Mouse (Mus musculus) lung, embryonic 16.5 days (tissue): ENCODE measurements around the gene Fam169b. TPM values are rescaled to one million over a fixed set of nuclear protein-coding genes. Genes with fewer than 3 reads are reported as not detected.
"Not testable (repeated sequence)": the region's sequence is repeated elsewhere in the genome, so short reads cannot be mapped to it uniquely, and the experiment has no call there.

ENCODE experiments used
- ATAC-seq: fragments of 200-750 bp; cut with Nextera tagmentation; 2 replicates; pipeline ENCODE4 v1.8.0; 2017; ENCODE audit warnings: low read depth, mild to moderate bottlenecking, moderate library complexity
- H3K27ac ChIP-seq: fragments of 300-500 bp; sonication (generic); 2 replicates; pipeline ENCODE4 v1.5.1; 2014; ENCODE audit warnings: mild to moderate bottlenecking, control low read depth, low read length
- H3K27me3 ChIP-seq: fragments of 300-500 bp; sonication (generic); 2 replicates; pipeline ENCODE4 v1.6.1; 2014; ENCODE audit warnings: low read depth, low read length, mixed read lengths; ENCODE audit not compliant: control insufficient read depth, insufficient read depth
- H3K36me3 ChIP-seq: fragments of 300-500 bp; sonication (generic); 2 replicates; pipeline ENCODE4 v1.6.1; 2014; ENCODE audit warnings: low read length; ENCODE audit not compliant: control insufficient read depth, insufficient read depth
- H3K4me1 ChIP-seq: fragments of 300-500 bp; sonication (generic); replicated peaks from 2 replicates; pipeline ENCODE4 v1.6.1; 2014; ENCODE audit warnings: low read length, mixed read lengths; ENCODE audit not compliant: control insufficient read depth, insufficient read depth
- H3K4me2 ChIP-seq: fragments of 300-500 bp; sonication (generic); 2 replicates; pipeline ENCODE4 v1.6.1; 2014; ENCODE audit warnings: low read depth, low read length, control low read depth
- H3K4me3 ChIP-seq: fragments of 300-500 bp; sonication (generic); 2 replicates; pipeline ENCODE4 v1.5.1; 2014; ENCODE audit warnings: mild to moderate bottlenecking, low read length, control low read depth
- H3K9ac ChIP-seq: fragments of 300-500 bp; sonication (generic); 2 replicates; pipeline ENCODE4 v1.6.1; 2014; ENCODE audit warnings: low read length, control low read depth
- H3K9me3 ChIP-seq: fragments of 300-500 bp; sonication (generic); 2 replicates; pipeline ENCODE4 v1.6.1; 2016; ENCODE audit warnings: low read length; ENCODE audit not compliant: control insufficient read depth
- WGBS: fragments of 180-500 bp; shearing (Covaris S2); extraction: QIAGEN DNeasy Blood & Tissue Kit; methylation state at CpG from one replicate; pipeline ENCODE4 v1.1.7; 2014; 5-methylcytosine and 5-hydroxymethylcytosine counted together
- polyA plus RNA-seq: library from polyadenylated mRNA; unstranded; fragments of >200 nt; fragmentation: Nextera tagmentation; extraction: Ambion mirVana; gene quantifications from 2 replicates; pipeline ENCODE4 v1.2.1, GENCODE M21; 2015

The Fam169b gene
- polyA plus RNA-seq, 1 experiment from 2014 or later, result 1.8 TPM

- no peaks in the 10 kb centered on the region for H3K36me3 ChIP-seq
- H3K9me3 ChIP-seq, result no peaks in the 10 kb centered on the region
- peaks cover 7% of the 10 kb centered on the region; the same call in 1 of the 2 replicates for H3K4me1 ChIP-seq
- no peak overlapping the region for H3K9ac ChIP-seq
- no peak overlapping the region for H3K27ac ChIP-seq
- H3K4me3 ChIP-seq, result no peak overlapping the region
- no peak for ATAC-seq
- 49% methylated on average over 2 of the region's 2 CpGs for WGBS
- no peaks in the 10 kb centered on the region for H3K27me3 ChIP-seq
- H3K4me2 ChIP-seq, result no peak overlapping the region
These were observed 13.9 kb downstream of the Fam169b start for GRCm38 (mm10) chr7:68287582-68287981.

- H3K4me2 ChIP-seq, H3K4me1 ChIP-seq, H3K36me3 ChIP-seq, H3K4me3 ChIP-seq, ATAC-seq, H3K27me3 ChIP-seq, H3K9me3 ChIP-seq, H3K27ac ChIP-seq, H3K9ac ChIP-seq: not testable (repeated sequence)
- WGBS, result 83% methylated on average over 4 of the region's 4 CpGs
These were observed 14.4 kb downstream of the Fam169b start for GRCm38 (mm10) chr7:68288000-68288399.

- Histone ChIP-seq H3K4me1 (peaks cover 11% of the 10 kb centered on the region), H3K4me2 (no peak overlapping the region), H3K27me3 (no peaks in the 10 kb centered on the region), H3K27ac (no peak overlapping the region), H3K4me3 (no peak overlapping the region), H3K9me3 (no peaks in the 10 kb centered on the region), H3K36me3 (no peaks in the 10 kb centered on the region), H3K9ac (no peak overlapping the region)
- no peak for ATAC-seq
- 93% methylated on average over 8 of the region's 8 CpGs for WGBS
These were observed 15.4 kb downstream of the Fam169b start for GRCm38 (mm10) chr7:68289081-68289480.

GRCm38 (mm10) chr7:68291603-68292002, 18.0 kb downstream of the Fam169b start:
- no peak for ATAC-seq
- Histone ChIP-seq H3K4me2 (no peak overlapping the region), H3K36me3 (no peaks in the 10 kb centered on the region), H3K9ac (no peak overlapping the region), H3K27ac (no peak overlapping the region), H3K4me3 (no peak overlapping the region), H3K27me3 (no peaks in the 10 kb centered on the region), H3K9me3 (no peaks in the 10 kb centered on the region), H3K4me1 (peaks cover 9% of the 10 kb centered on the region)
- 56% methylated on average over 1 of the region's 1 CpGs for WGBS

GRCm38 (mm10) chr7:68293997-68294789, 20.6 kb downstream of the Fam169b start:
- peak; percentile 54; the same call in 1 of the 2 replicates for ATAC-seq
- Histone ChIP-seq H3K27ac (peak overlapping the region; percentile 63), H3K9me3 (no peaks in the 10 kb centered on the region), H3K4me3 (no peak overlapping the region), H3K4me1 (peaks cover 9% of the 10 kb centered on the region), H3K27me3 (no peaks in the 10 kb centered on the region), H3K36me3 (no peaks in the 10 kb centered on the region), H3K9ac (peak overlapping the region; percentile 24; the same call in 1 of the 2 replicates), H3K4me2 (peak overlapping the region; percentile 25)
- 34% methylated on average over 16 of the region's 16 CpGs for WGBS

- Histone ChIP-seq H3K4me3 (no peak overlapping the region), H3K36me3 (no peaks in the 10 kb centered on the region), H3K4me1 (peaks cover 9% of the 10 kb centered on the region), H3K9ac (no peak overlapping the region), H3K9me3 (no peaks in the 10 kb centered on the region), H3K4me2 (no peak overlapping the region), H3K27ac (no peak overlapping the region), H3K27me3 (no peaks in the 10 kb centered on the region)
- ATAC-seq, result no peak
- 82% methylated on average over 5 of the region's 5 CpGs for WGBS
These were observed 22.8 kb downstream of the Fam169b start for GRCm38 (mm10) chr7:68296487-68296886.

- Histone ChIP-seq H3K36me3 (no peaks in the 10 kb centered on the region), H3K4me1 (peaks cover 12% of the 10 kb centered on the region)
- WGBS, result 79% methylated on average over 13 of the region's 13 CpGs
These were observed 24.9 kb downstream of the Fam169b start for GRCm38 (mm10) chr7:68298381-68299076.

GRCm38 (mm10) chr7:68301160-68301559, 27.5 kb downstream of the Fam169b start:
- ATAC-seq, result no peak
- H3K9ac ChIP-seq, result no peak overlapping the region
- H3K4me2 ChIP-seq, result 0 out of 2 replicates have a peak overlapping the region, but pooled peaks have one; percentile 5
- no peak overlapping the region for H3K4me3 ChIP-seq
- H3K4me1 ChIP-seq, result peaks cover 3% of the 10 kb centered on the region; the same call in 1 of the 2 replicates
- no peaks in the 10 kb centered on the region for H3K36me3 ChIP-seq
- WGBS, result 66% methylated on average over 7 of the region's 7 CpGs
- H3K27me3 ChIP-seq, result no peaks in the 10 kb centered on the region
- no peak overlapping the region for H3K27ac ChIP-seq
- H3K9me3 ChIP-seq, result no peaks in the 10 kb centered on the region

More at GRCm38 (mm10) chr7:68298381-68299076, 24.9 kb downstream of the Fam169b start:
- Histone ChIP-seq H3K9ac (no peak overlapping the region), H3K27ac (no peak overlapping the region), H3K4me2 (no peak overlapping the region), H3K27me3 (no peaks in the 10 kb centered on the region), H3K4me3 (no peak overlapping the region), H3K9me3 (no peaks in the 10 kb centered on the region)
- no peak for ATAC-seq
